Mouse (Mus musculus): ENCODE measurements around the gene Foxe3.

GRCm38 (mm10) chr4:114941311-114941710 is 15.5 kb upstream of the Foxe3 start:
- TF ChIP-seq ZC3H11A (IDR thresholded peaks at IDR 0.05; ENCODE audit: borderline replicate concordance, low read depth, low read length): no peak
- no peak for TF ChIP-seq CHD2 (IDR thresholded peaks at IDR 0.05; ENCODE audit: low read depth, low read length)
- TF ChIP-seq HCFC1 (IDR thresholded peaks at IDR 0.05; ENCODE audit: borderline replicate concordance, insufficient read depth, low read length): no peak
- no peak for TF ChIP-seq ZNF384 (IDR thresholded peaks at IDR 0.05; ENCODE audit: low read depth, low read length)
